Mouse (Mus musculus) heart, postnatal 14 days (tissue): ENCODE data around the gene Padi2. TPM values are rescaled to one million over a fixed set of nuclear protein-coding genes. Genes with fewer than 3 reads are reported as not detected.

Experiments
- DNase-seq, 2 experiments: peaks; one replicate each; pipeline ENCODE4 v3.0.0; 2021 to 2022
- intact Hi-C: fragments of 180-260 bp; cut with DNase I; formaldehyde crosslinking; loops from one replicate; pipeline ENCODE4 v1.15.1; 2025
- total RNA-seq, 2 experiments: library from RNA; stranded (reverse); gene quantifications; 2 replicates each; pipeline ENCODE4 v1.2.3; 2021

Padi2 gene
- total RNA-seq, 2 experiments from 2014 or later = 0.41 to 1.1 TPM

- intact Hi-C loops = no loop called here
- DNase-seq = no peak
Observed at GRCm38 (mm10) chr4:140880207-140880606, 25.9 kb upstream of the Padi2 start.

GRCm38 (mm10) chr4:140881026-140881670, 25.0 kb upstream of the Padi2 start:
- no peak for DNase-seq
- intact Hi-C loops = no loop called here

DNA sequence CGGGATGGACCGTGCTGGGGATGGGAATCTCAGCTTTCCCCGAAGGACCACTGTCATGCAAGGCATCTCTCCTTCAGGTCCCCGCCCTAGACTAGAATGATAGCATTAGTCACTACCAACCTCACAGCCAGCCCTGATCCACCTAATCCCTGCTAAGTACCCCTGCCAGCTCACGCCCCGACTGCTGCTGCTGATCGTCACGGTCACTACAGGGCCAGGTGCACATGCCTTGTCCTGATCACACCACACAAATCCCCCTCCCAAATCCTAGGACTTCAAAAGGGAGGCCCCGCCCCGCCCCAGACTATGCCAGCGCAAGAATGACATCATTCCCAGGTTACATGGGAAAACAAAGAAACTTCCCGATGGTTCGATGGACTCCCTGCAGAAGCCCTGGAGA, 24.4 kb upstream of the Padi2 start:
- intact Hi-C loops = no loop called here

GRCm38 (mm10) chr4:140882365-140882764, 23.8 kb upstream of the Padi2 start:
- no peak for DNase-seq
- intact Hi-C loops = no loop called here

More for the DNA sequence above, 24.4 kb upstream of the Padi2 start:
- no peak for DNase-seq

GRCm38 (mm10) chr4:140882981-140883380, 23.2 kb upstream of the Padi2 start:
- DNase-seq = no peak
- intact Hi-C loops = no loop called here

- intact Hi-C loops = no loop called here
- peak; percentile 50 to 54 for DNase-seq
Observed at GRCm38 (mm10) chr4:140883852-140884251, 22.3 kb upstream of the Padi2 start.

DNA sequence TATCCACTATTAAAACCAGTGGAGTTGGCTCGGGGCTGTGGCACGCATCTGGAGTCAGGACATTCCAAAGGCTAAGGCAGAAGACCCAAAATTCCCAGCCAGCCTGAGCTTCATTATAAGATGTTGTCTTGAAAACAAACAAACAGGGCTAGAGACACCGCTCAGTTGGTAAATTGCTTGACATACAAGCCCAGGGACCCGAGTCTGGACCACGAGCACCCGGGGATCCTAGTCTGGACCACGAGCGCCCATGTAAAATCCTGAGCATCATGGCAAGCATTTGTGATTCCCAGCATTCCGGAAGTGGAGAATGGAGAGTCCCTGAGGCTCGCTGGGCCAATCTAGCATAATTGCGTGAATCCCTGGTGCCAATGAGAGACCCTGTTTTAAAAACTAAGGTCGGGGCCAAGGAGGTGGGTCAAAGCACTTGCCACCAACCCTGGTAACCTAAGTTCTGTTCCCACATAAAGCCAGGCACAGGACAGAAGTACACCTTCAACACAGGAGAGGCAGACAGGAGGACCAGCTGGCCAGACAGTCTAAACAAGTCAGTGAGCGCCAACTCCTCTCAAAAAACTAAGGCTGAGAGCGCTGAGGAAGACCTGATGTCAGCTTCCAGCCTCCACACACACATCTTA, 14.5 kb upstream of the Padi2 start:
- intact Hi-C loops = no loop called here
- no peak for DNase-seq

GRCm38 (mm10) chr4:140892163-140892530, 14.0 kb upstream of the Padi2 start:
- no peak for DNase-seq
- intact Hi-C loops = no loop called here

DNA sequence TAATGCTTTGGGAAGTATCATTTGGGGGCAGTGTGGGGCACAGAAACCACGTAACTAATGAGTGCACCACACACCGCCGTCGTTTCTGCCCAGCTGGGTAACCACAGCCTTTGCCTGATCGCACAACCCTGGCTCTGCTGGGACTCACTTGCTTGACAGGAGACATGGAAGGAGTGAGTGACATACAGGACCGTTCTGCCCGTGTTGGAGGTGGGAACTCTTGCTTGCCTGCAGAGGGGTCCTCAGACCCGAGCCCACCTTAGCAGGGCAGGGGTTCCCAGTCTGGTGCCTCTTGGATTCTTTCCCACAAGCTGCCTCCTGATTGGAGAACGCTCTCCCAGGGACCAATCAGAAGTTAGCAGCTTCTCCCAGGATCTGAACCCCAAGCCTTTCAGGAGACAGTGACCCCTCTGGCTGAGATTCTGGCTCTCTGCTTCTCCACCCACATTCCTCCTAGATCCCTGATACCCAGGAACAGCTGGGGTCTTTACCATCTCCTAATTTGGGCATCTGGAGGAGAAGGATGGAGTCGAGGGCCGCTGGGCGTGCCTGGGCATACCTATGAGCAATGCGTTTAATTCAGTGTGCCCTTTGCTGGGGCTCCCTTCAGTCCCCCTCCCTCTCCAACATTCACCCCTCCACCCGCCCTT, 1.2 kb upstream of the Padi2 start:
- intact Hi-C loops = loop anchor here (5.0 kb wide), 2 partner anchors 52 to 228 kb away; no protein-coding TSS in a partner anchor
- no peak for DNase-seq

DNA sequence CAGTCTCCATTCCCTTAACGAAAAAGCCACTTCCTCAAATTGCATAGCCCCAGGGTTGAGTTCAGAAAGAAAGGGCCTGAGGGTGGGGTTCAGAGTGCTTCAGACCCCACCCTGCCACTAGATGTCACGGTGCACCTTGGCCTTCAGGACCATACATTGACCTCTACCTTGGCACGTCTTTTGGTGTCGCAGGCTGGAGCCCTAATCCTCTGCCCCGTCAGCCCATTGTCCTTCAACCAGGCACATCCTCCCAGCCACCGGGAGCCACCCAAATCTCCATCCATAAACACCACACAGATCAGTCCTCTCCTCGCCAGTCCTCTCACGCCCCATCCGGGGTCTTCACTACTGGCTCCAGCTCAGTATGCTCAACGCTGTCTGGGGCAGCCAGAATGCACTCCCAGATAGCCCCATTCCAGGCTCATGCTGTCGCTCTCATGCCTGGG, 695 bp upstream of the Padi2 start:
- intact Hi-C loops = loop anchor here (5.0 kb wide), 1 partner anchor 52 kb away; no protein-coding TSS in a partner anchor

DNA sequence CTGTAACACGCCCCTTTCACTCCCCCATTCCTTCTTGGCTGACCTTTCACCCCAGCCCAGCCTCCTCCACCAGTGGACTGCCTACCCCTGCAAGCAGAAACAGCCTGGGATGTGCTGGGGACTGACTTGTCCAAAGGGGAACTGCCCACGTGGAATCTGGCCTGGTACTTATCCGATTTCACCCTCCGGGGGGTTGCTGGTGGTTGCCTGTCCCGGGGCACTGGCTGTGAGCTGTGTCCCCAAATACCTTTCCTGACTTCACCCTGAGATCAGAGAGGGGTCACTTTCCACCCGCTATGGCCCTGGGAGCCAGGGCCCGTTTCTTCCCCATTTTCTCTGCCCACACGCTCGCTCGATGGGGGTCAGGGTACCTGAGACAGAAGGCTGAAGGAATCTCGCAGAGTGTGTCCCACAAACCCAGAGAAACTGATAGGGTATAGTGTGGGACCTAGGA, 710 bp downstream of the Padi2 start:
- intact Hi-C loops = loop anchor here (5.0 kb wide), 1 partner anchor 50 kb away; no protein-coding TSS in a partner anchor
- no peak for DNase-seq

More for the DNA sequence above, 695 bp upstream of the Padi2 start:
- peak in 1 of 2 experiments; percentile 1 for DNase-seq

DNA sequence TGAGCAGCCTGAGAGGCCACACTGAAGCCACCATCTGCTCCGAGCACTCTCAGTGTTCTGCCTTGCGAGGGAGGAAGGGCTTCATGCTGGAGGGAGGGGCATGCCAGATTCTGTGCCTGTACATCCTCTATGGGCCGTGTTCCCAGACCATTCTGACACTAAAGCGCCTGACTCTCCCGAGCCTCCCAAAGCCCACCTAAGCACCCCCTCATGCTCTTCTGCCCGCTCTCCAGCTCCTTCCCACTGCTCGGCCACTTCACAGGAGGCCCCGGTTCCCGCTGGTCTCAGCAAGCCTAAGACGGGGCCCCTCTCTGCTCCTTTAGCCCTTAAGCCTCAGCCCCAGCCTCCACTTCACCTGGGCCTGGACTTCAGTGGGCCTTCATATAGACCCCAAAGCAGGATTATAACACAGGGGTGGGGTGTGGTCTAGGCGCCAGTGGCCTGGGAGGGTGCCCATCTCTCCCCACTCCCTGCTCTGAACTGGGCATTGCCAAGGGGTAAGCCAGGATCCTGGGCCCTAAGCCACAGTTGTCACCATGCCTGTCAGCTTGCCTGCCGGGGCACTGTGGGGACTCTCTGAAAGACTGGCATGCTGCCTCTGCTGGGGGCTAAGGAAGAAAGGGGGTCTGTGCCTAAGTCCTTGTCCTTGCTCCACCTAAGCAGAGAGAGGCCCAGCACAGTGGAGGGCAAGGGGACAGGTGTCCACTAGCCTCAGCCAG, 1.3 kb downstream of the Padi2 start:
- intact Hi-C loops = loop anchor here (5.0 kb wide), 1 partner anchor 50 kb away; no protein-coding TSS in a partner anchor
- peak in 1 of 2 experiments; percentile 1 for DNase-seq

DNA sequence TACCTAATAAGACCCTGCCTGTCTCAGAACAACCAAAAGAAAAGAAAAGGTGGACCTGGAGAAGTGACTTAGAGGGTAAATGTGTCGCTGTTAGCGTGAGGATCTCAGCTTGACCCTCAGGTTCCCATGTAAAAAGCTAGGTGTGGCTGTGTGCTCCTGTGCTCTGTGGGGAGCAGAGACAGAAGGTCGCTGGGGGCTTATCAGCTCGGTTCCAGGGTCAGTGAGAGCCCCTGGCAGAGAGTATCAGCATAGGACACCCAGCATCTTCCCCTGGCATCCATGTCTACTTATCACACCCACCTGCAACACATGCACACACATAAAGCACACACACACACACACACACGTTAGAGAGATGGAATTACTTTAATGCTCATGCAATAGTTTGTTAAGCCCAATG, 2.5 kb downstream of the Padi2 start:
- intact Hi-C loops = loop anchor here (5.0 kb wide), 1 partner anchor 49 kb away; no protein-coding TSS in a partner anchor
- DNase-seq = no peak

GRCm38 (mm10) chr4:140909536-140909935, 3.4 kb downstream of the Padi2 start:
- DNase-seq = no peak
- intact Hi-C loops = loop anchor here (5.0 kb wide), 1 partner anchor 48 kb away; no protein-coding TSS in a partner anchor

DNA sequence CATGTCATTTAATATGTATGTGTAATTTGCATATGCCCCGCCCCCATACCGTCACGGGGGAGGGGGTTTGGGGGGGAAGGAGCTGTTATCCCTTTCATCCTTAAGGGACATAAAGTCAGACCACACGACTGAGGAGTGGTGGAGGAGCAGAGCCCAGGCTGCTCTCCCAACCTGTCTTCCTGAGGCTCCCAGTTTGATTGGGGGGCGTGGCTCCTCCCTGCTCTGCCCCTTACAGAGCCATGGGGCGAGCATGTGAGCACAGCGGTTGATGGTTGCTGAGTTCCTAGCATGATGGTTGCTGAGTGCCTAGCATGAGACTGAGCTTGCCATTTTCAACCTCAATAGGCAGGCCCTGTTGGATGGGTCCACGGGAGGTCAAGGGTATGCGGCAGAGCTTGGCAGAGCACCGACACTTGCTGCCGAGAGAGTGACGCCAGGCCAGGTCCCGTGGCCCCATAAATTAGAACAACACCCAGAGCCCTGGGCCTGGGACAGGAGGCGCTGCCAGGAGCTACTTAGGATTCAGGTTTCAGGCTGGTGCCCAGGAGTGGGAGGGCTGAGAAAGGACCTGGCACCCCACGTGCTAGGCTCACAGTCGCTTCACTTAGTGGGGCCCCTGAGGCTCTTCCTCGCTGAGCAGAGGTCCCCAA, 4.6 kb downstream of the Padi2 start:
- intact Hi-C loops = no loop called here
- DNase-seq = peak; percentile 32 to 40

GRCm38 (mm10) chr4:140911416-140911815, 5.3 kb downstream of the Padi2 start:
- no peak for DNase-seq
- intact Hi-C loops = no loop called here

DNA sequence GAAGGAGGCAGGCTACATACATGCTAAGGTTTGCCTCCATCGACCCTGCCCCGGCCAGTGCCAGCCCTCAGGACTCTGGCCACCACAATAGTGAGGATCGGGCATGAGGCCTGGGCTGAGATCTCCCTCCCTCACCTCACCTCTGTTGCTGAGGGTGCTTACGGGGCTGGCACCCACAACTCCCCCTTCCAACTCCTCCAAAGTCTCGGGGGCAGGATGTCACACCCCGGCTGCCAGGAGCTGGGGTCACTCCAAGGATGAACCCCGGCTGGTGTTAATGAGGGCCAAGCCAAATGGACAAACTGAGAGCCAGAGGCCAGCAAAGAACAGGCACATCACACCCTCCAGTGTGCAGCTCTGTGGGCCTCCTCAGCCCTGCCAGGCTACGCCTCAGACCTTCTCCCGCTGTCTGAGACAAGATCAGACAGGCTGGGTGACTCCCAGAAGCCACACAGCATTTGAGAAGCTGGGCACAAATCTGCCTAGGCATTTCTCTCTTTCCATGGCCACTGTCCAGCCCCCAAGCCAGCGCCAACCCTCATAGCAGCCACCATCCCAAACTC, 6.2 kb downstream of the Padi2 start:
- DNase-seq = no peak
- intact Hi-C loops = no loop called here

- no peak for DNase-seq
- intact Hi-C loops = no loop called here
Observed at GRCm38 (mm10) chr4:140913565-140913964, 7.4 kb downstream of the Padi2 start.

- intact Hi-C loops = no loop called here
- DNase-seq = peak in 1 of 2 experiments; percentile 46
Observed at GRCm38 (mm10) chr4:140914731-140915131, 8.6 kb downstream of the Padi2 start.

GRCm38 (mm10) chr4:140915235-140915634, 9.1 kb downstream of the Padi2 start:
- DNase-seq = no peak
- intact Hi-C loops = no loop called here
